Mouse (Mus musculus): ENCODE data around the gene Steap1. TPM values are rescaled to one million over a fixed set of nuclear protein-coding genes. Genes with fewer than 3 reads are reported as not detected.

Steap1 gene
- polyA plus RNA-seq (2015; fragmentation: Nextera tagmentation; extraction: Ambion mirVana), result 1.6 and 2.1 TPM in 2 replicates

GRCm38 (mm10) chr5:5748866-5749682 lies at the start of gene Steap1:
TSS of gene Steap1 (minus strand) at chr5:5749326.
- Histone ChIP-seq H3K4me3 (peak within 1 kb of the TSS; percentile 51), H3K27me3 (peaks cover 19% of the 10 kb centered on the region), H3K36me3 (no peaks in the 10 kb centered on the region), H3K9ac (peak within 1 kb of the TSS; percentile 61), H3K27ac (replicated peaks) (no peak within 1 kb of the TSS), H3K4me2 (peak within 1 kb of the TSS; percentile 87), H3K4me1 (replicated peaks) (peaks cover 5% of the 10 kb centered on the region), H3K9me3 (no peaks in the 10 kb centered on the region)
- peak; percentile 93 for ATAC-seq (ENCODE audit: low read depth)
- WGBS, result under 1% methylated on average over 75 of the region's 75 CpGs

- H3K4me2 ChIP-seq, result no peak overlapping the region
- no peaks in the 10 kb centered on the region for H3K27me3 ChIP-seq
- H3K4me1 ChIP-seq (replicated peaks), result no peaks in the 10 kb centered on the region
- H3K9ac ChIP-seq, result no peak overlapping the region
- ATAC-seq (ENCODE audit: low read depth), result 0 out of 2 replicates have a peak, but pooled peaks have one; percentile 43
- H3K9me3 ChIP-seq, result no peaks in the 10 kb centered on the region
- no peak overlapping the region for H3K27ac ChIP-seq (replicated peaks)
- 81% methylated on average over 2 of the region's 2 CpGs for WGBS
- no peak overlapping the region for H3K4me3 ChIP-seq
- H3K36me3 ChIP-seq, result no peaks in the 10 kb centered on the region
Measured at GRCm38 (mm10) chr5:5787106-5787505, 38.0 kb upstream of the Steap1 start.

GRCm38 (mm10) chr5:5756392-5757019 lies 7.4 kb upstream of the Steap1 start:
- no peaks in the 10 kb centered on the region for H3K4me1 ChIP-seq (replicated peaks)
- 77% methylated on average over 3 of the region's 3 CpGs for whole genome bisulfite sequencing
- ATAC-seq (ENCODE audit: low read depth), result no peak
- H3K4me3 ChIP-seq, result no peak overlapping the region
- H3K9ac ChIP-seq, result no peak overlapping the region
- no peak overlapping the region for H3K27ac ChIP-seq (replicated peaks)
- H3K9me3 ChIP-seq, result no peaks in the 10 kb centered on the region
- H3K36me3 ChIP-seq, result no peaks in the 10 kb centered on the region
- H3K4me2 ChIP-seq, result no peak overlapping the region
- 0 out of 2 replicates have a peak, but pooled peaks cover 6% of the 10 kb centered on the region for H3K27me3 ChIP-seq

DNA sequence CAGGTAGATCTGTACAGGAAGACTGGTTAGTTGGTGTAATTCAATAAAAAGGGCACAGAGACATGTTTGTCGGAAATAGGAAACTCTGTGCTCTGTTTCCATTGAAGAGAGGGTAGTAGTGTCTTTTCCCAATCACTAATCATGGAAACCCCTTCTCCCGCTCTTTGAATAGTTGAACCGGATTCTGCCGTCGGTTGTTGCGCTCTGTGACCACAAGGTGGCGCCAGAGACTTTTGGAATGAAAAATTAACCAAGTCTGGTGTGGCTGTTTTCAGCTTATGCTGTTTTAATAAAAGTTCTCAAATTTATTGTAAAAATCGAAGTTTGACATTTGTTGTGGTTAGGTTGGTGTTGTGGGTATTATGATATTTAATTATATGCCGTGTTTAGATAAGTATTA lies 5.9 kb upstream of the Steap1 start:
- no peak overlapping the region for H3K4me2 ChIP-seq
- no peaks in the 10 kb centered on the region for H3K36me3 ChIP-seq
- WGBS, result 3% methylated on average over 9 of the region's 9 CpGs
- no peak overlapping the region for H3K9ac ChIP-seq
- H3K9me3 ChIP-seq, result no peaks in the 10 kb centered on the region
- no peak for ATAC-seq (ENCODE audit: low read depth)
- no peak overlapping the region for H3K27ac ChIP-seq (replicated peaks)
- no peak overlapping the region for H3K4me3 ChIP-seq
- no peaks in the 10 kb centered on the region for H3K4me1 ChIP-seq (replicated peaks)
- H3K27me3 ChIP-seq, result 0 out of 2 replicates have a peak, but pooled peaks cover 6% of the 10 kb centered on the region

GRCm38 (mm10) chr5:5749772-5750222 lies 671 bp upstream of the Steap1 start:
- H3K4me1 ChIP-seq (replicated peaks), result peaks cover 5% of the 10 kb centered on the region
- H3K4me3 ChIP-seq, result peak overlapping the region; percentile 51
- peaks cover 19% of the 10 kb centered on the region for H3K27me3 ChIP-seq
- H3K36me3 ChIP-seq, result no peaks in the 10 kb centered on the region
- no peaks in the 10 kb centered on the region for H3K9me3 ChIP-seq
- peak overlapping the region; percentile 87 for H3K4me2 ChIP-seq
- peak overlapping the region; percentile 61; the same call in 1 of the 2 replicates for H3K9ac ChIP-seq
- ATAC-seq (ENCODE audit: low read depth), result peak; percentile 84
- H3K27ac ChIP-seq (replicated peaks), result no peak overlapping the region
- under 1% methylated on average over 13 of the region's 13 CpGs for WGBS

- H3K4me2 ChIP-seq, result no peak overlapping the region
- 95% methylated on average over 9 of the region's 9 CpGs for WGBS
- H3K4me3 ChIP-seq, result no peak overlapping the region
- H3K9ac ChIP-seq, result no peak overlapping the region
- no peaks in the 10 kb centered on the region for H3K9me3 ChIP-seq
- ATAC-seq (ENCODE audit: low read depth), result no peak
- H3K27me3 ChIP-seq, result no peaks in the 10 kb centered on the region
- no peak overlapping the region for H3K27ac ChIP-seq (replicated peaks)
- H3K36me3 ChIP-seq, result no peaks in the 10 kb centered on the region
- no peaks in the 10 kb centered on the region for H3K4me1 ChIP-seq (replicated peaks)
Measured at GRCm38 (mm10) chr5:5734445-5734844, 14.7 kb downstream of the Steap1 start.

DNA sequence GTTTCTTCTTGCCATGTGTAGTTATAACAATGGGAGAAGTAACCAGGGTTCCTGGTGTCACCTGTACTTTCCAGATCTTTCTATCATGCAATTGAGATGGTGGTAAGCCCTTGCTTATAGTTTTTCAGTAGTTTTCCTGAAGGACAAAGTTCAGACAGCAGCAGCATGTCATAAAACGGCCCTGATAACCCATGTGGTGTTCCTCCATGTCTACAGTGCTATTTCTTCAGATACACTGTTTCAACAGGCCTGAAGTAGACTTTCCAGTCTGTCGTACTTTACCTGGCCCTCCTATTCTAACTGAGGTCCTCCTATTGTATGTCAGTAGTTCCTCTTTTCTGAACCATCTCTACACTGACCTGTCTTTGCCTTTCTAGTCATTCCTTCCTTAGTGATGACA lies 16.3 kb downstream of the Steap1 start:
- Histone ChIP-seq H3K4me1 (replicated peaks) (no peaks in the 10 kb centered on the region), H3K27ac (replicated peaks) (no peak overlapping the region), H3K27me3 (no peaks in the 10 kb centered on the region), H3K4me3 (no peak overlapping the region), H3K9me3 (no peaks in the 10 kb centered on the region), H3K36me3 (no peaks in the 10 kb centered on the region), H3K4me2 (no peak overlapping the region), H3K9ac (no peak overlapping the region)
- WGBS, result 84% methylated on average over 2 of the region's 2 CpGs
- ATAC-seq (ENCODE audit: low read depth), result no peak

DNA sequence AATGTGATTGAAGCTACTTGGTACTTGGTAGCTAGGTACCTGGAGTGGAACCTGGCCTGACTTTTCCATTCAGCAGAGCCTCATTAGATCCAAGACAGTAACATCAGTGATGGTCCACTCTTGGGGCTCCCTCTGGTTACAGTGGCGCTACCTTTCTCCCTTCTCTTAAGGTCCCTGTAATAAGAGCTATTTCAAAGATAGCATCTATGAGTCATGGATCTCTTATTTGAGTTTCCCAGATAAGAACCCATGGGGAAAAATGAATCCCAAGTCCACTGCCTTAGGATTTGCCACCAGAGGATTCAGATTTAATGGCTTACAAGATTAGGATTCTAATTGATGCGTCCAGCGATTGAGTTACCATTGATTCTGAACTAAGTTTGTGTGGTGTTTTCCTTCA lies 16.9 kb downstream of the Steap1 start:
- WGBS, result 96% methylated on average over 3 of the region's 3 CpGs

GRCm38 (mm10) chr5:5729904-5730303 lies 19.2 kb downstream of the Steap1 start:
- H3K4me3 ChIP-seq, result no peak overlapping the region
- 89% methylated on average over 4 of the region's 4 CpGs for WGBS
- H3K9me3 ChIP-seq, result no peaks in the 10 kb centered on the region
- no peaks in the 10 kb centered on the region for H3K36me3 ChIP-seq
- H3K4me2 ChIP-seq, result no peak overlapping the region
- no peaks in the 10 kb centered on the region for H3K27me3 ChIP-seq
- H3K9ac ChIP-seq, result no peak overlapping the region
- H3K4me1 ChIP-seq (replicated peaks), result no peaks in the 10 kb centered on the region
- no peak overlapping the region for H3K27ac ChIP-seq (replicated peaks)
- no peak for ATAC-seq (ENCODE audit: low read depth)

More for the DNA sequence above, 16.9 kb downstream of the Steap1 start:
- ATAC-seq (ENCODE audit: low read depth), result no peak
- H3K4me2 ChIP-seq, result no peak overlapping the region
- no peaks in the 10 kb centered on the region for H3K36me3 ChIP-seq
- no peak overlapping the region for H3K27ac ChIP-seq (replicated peaks)
- no peak overlapping the region for H3K4me3 ChIP-seq
- no peaks in the 10 kb centered on the region for H3K27me3 ChIP-seq
- H3K9me3 ChIP-seq, result no peaks in the 10 kb centered on the region
- no peak overlapping the region for H3K9ac ChIP-seq
- no peaks in the 10 kb centered on the region for H3K4me1 ChIP-seq (replicated peaks)

DNA sequence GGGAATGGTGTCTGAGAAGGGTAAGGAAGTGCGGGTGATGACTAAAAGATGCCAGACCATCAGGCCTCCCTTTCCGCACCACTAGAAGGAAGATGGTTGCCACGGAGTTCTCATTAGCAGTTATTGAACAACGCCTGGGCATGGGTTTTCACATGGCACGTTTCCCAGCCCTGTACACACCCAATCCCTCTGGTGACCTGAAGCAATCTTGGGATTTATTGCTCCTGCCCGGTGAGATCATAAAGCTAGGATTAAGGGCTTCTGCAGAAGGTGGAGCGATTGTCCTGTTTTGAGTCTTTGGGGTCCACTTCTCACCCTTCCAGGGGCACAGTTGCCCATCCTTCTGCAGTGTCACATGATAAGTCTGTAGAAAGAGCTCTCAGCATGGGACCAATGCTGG lies 26.9 kb downstream of the Steap1 start:
- no peak overlapping the region for H3K9ac ChIP-seq
- WGBS, result 73% methylated on average over 7 of the region's 7 CpGs

DNA sequence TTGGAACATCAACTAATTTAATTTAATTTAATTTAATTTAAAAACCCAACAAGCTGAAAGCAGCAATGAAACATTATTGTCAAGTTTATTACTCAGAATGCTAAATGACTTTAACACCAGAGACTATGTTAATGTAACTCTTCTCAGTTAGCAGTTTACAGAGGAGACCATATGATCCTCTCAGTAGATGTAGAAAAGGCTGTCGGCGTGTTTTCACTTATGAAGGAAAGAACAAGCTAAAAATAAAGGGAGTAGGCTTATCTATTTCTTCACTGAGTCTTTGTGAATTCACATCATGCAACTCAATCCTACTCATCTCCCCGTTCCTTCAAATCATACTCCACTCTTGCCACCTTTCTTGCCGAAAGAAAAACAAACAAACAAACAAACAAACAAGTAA lies 38.1 kb downstream of the Steap1 start:
- peaks cover 7% of the 10 kb centered on the region; the same call in 1 of the 2 replicates for H3K4me1 ChIP-seq (replicated peaks)
- no peak overlapping the region for H3K27ac ChIP-seq (replicated peaks)
- no peak overlapping the region for H3K4me3 ChIP-seq
- no peak overlapping the region for H3K9ac ChIP-seq
- no peak overlapping the region for H3K4me2 ChIP-seq
- no peak for ATAC-seq (ENCODE audit: low read depth)
- H3K36me3 ChIP-seq, result no peaks in the 10 kb centered on the region
- no peaks in the 10 kb centered on the region for H3K27me3 ChIP-seq
- WGBS, result 85% methylated on average over 4 of the region's 4 CpGs
- H3K9me3 ChIP-seq, result no peaks in the 10 kb centered on the region

More for the DNA sequence above, 26.9 kb downstream of the Steap1 start:
- Histone ChIP-seq H3K27ac (replicated peaks) (no peak overlapping the region), H3K9me3 (no peaks in the 10 kb centered on the region), H3K36me3 (no peaks in the 10 kb centered on the region), H3K4me3 (no peak overlapping the region), H3K27me3 (no peaks in the 10 kb centered on the region), H3K4me1 (replicated peaks) (no peaks in the 10 kb centered on the region), H3K4me2 (no peak overlapping the region)
- no peak for ATAC-seq (ENCODE audit: low read depth)

Measured in neural tube, embryonic 13.5 days (tissue).